Mouse (Mus musculus): Measurements from ENCODE around the gene Ifi206. TPM values are rescaled to one million over a fixed set of nuclear protein-coding genes. Genes with fewer than 3 reads are reported as not detected.
"Not testable (repeated sequence)": the region's sequence is repeated elsewhere in the genome, so short reads cannot be mapped to it uniquely, and the experiment has no call there.

The Ifi206 gene
- polyA plus RNA-seq (2014; fragmentation: Nextera tagmentation; extraction: Ambion mirVana) = 0.20 TPM in 1 of 2 replicates, not detected in the other

- ATAC-seq (ENCODE audit: low FRiP score); H3K36me3 ChIP-seq (replicated peaks; ENCODE audit: control insufficient read depth, insufficient read depth); H3K27me3 ChIP-seq (ENCODE audit: control insufficient read depth, insufficient read depth, low read length); H3K4me2 ChIP-seq (replicated peaks); H3K4me1 ChIP-seq (replicated peaks; ENCODE audit: control insufficient read depth, insufficient read depth, low read length); DNase-seq (ENCODE audit: low spot score); H3K27ac ChIP-seq; H3K4me3 ChIP-seq (replicated peaks; ENCODE audit: low read length); H3K9ac ChIP-seq; H3K9me3 ChIP-seq (ENCODE audit: control insufficient read depth, low read length): not testable (repeated sequence)
- 82% methylated on average over 3 of the region's 3 CpGs for WGBS
These were observed at the start of gene Ifi206 for GRCm38 (mm10) chr1:173490812-173491480. Gene Ifi206 (minus strand): TSS chr1:173491041.

- 95% methylated on average over 3 of the region's 3 CpGs for WGBS
- H3K27ac ChIP-seq; DNase-seq (ENCODE audit: low spot score); H3K36me3 ChIP-seq (replicated peaks; ENCODE audit: control insufficient read depth, insufficient read depth); H3K4me2 ChIP-seq (replicated peaks); H3K9me3 ChIP-seq (ENCODE audit: control insufficient read depth, low read length); H3K4me1 ChIP-seq (replicated peaks; ENCODE audit: control insufficient read depth, insufficient read depth, low read length); H3K27me3 ChIP-seq (ENCODE audit: control insufficient read depth, insufficient read depth, low read length); H3K4me3 ChIP-seq (replicated peaks; ENCODE audit: low read length); ATAC-seq (ENCODE audit: low FRiP score); H3K9ac ChIP-seq: not testable (repeated sequence)
These were observed 45.0 kb upstream of the Ifi206 start, which contains the start of gene Ifi214 for GRCm38 (mm10) chr1:173535791-173536190. Gene Ifi214 (minus strand): TSS chr1:173535957.

GRCm38 (mm10) chr1:173521452-173521851 is 30.6 kb upstream of the Ifi206 start:
- Histone ChIP-seq H3K27me3 (ENCODE audit: control insufficient read depth, insufficient read depth, low read length) (no peaks in the 10 kb centered on the region), H3K9me3 (ENCODE audit: control insufficient read depth, low read length) (no peaks in the 10 kb centered on the region), H3K4me1 (replicated peaks; ENCODE audit: control insufficient read depth, insufficient read depth, low read length) (no peaks in the 10 kb centered on the region), H3K4me3 (replicated peaks; ENCODE audit: low read length) (no peak overlapping the region), H3K27ac (no peak overlapping the region), H3K4me2 (replicated peaks) (no peak overlapping the region), H3K36me3 (replicated peaks; ENCODE audit: control insufficient read depth, insufficient read depth) (no peaks in the 10 kb centered on the region), H3K9ac (no peak overlapping the region)
- ATAC-seq (ENCODE audit: low FRiP score) (no peak), DNase-seq (ENCODE audit: low spot score) (no peak)

GRCm38 (mm10) chr1:173510595-173510994 is 19.8 kb upstream of the Ifi206 start:
- not testable (repeated sequence) for H3K36me3 ChIP-seq (replicated peaks; ENCODE audit: control insufficient read depth, insufficient read depth); H3K9ac ChIP-seq; DNase-seq (ENCODE audit: low spot score); H3K4me1 ChIP-seq (replicated peaks; ENCODE audit: control insufficient read depth, insufficient read depth, low read length); ATAC-seq (ENCODE audit: low FRiP score); H3K4me2 ChIP-seq (replicated peaks); H3K9me3 ChIP-seq (ENCODE audit: control insufficient read depth, low read length); H3K27me3 ChIP-seq (ENCODE audit: control insufficient read depth, insufficient read depth, low read length); H3K27ac ChIP-seq; H3K4me3 ChIP-seq (replicated peaks; ENCODE audit: low read length)
- WGBS = 98% methylated on average over 2 of the region's 2 CpGs

GRCm38 (mm10) chr1:173491483-173491882 is 642 bp upstream of the Ifi206 start:
- H3K27ac ChIP-seq; H3K36me3 ChIP-seq (replicated peaks; ENCODE audit: control insufficient read depth, insufficient read depth); H3K4me3 ChIP-seq (replicated peaks; ENCODE audit: low read length); H3K9ac ChIP-seq; H3K27me3 ChIP-seq (ENCODE audit: control insufficient read depth, insufficient read depth, low read length); ATAC-seq (ENCODE audit: low FRiP score); H3K4me1 ChIP-seq (replicated peaks; ENCODE audit: control insufficient read depth, insufficient read depth, low read length); H3K4me2 ChIP-seq (replicated peaks); DNase-seq (ENCODE audit: low spot score); H3K9me3 ChIP-seq (ENCODE audit: control insufficient read depth, low read length): not testable (repeated sequence)

GRCm38 (mm10) chr1:173481182-173481574 is 9.7 kb downstream of the Ifi206 start:
- ATAC-seq (ENCODE audit: low FRiP score); H3K4me2 ChIP-seq (replicated peaks); H3K36me3 ChIP-seq (replicated peaks; ENCODE audit: control insufficient read depth, insufficient read depth); H3K4me1 ChIP-seq (replicated peaks; ENCODE audit: control insufficient read depth, insufficient read depth, low read length); H3K27ac ChIP-seq; H3K4me3 ChIP-seq (replicated peaks; ENCODE audit: low read length); H3K9me3 ChIP-seq (ENCODE audit: control insufficient read depth, low read length); H3K9ac ChIP-seq; H3K27me3 ChIP-seq (ENCODE audit: control insufficient read depth, insufficient read depth, low read length); DNase-seq (ENCODE audit: low spot score): not testable (repeated sequence)
- WGBS = 90% methylated on average over 3 of the region's 3 CpGs

GRCm38 (mm10) chr1:173480399-173481181 is 10.3 kb downstream of the Ifi206 start:
- H3K4me2 ChIP-seq (replicated peaks); H3K9ac ChIP-seq; H3K27ac ChIP-seq; H3K4me1 ChIP-seq (replicated peaks; ENCODE audit: control insufficient read depth, insufficient read depth, low read length); H3K9me3 ChIP-seq (ENCODE audit: control insufficient read depth, low read length); H3K27me3 ChIP-seq (ENCODE audit: control insufficient read depth, insufficient read depth, low read length); H3K4me3 ChIP-seq (replicated peaks; ENCODE audit: low read length); DNase-seq (ENCODE audit: low spot score); H3K36me3 ChIP-seq (replicated peaks; ENCODE audit: control insufficient read depth, insufficient read depth); ATAC-seq (ENCODE audit: low FRiP score): not testable (repeated sequence)
- WGBS = 92% methylated on average over 5 of the region's 5 CpGs

GRCm38 (mm10) chr1:173456761-173457160 is 34.1 kb downstream of the Ifi206 start:
- Histone ChIP-seq H3K9ac (no peak overlapping the region), H3K27ac (no peak overlapping the region), H3K27me3 (ENCODE audit: control insufficient read depth, insufficient read depth, low read length) (no peaks in the 10 kb centered on the region), H3K4me1 (replicated peaks; ENCODE audit: control insufficient read depth, insufficient read depth, low read length) (no peaks in the 10 kb centered on the region), H3K4me2 (replicated peaks) (no peak overlapping the region), H3K36me3 (replicated peaks; ENCODE audit: control insufficient read depth, insufficient read depth) (no peaks in the 10 kb centered on the region), H3K4me3 (replicated peaks; ENCODE audit: low read length) (no peak overlapping the region), H3K9me3 (ENCODE audit: control insufficient read depth, low read length) (no peaks in the 10 kb centered on the region)
- 94% methylated on average over 5 of the region's 5 CpGs for WGBS
- no peak for DNase-seq (ENCODE audit: low spot score)
- ATAC-seq (ENCODE audit: low FRiP score) = no peak

- Histone ChIP-seq H3K4me1 (replicated peaks; ENCODE audit: control insufficient read depth, insufficient read depth, low read length) (no peaks in the 10 kb centered on the region), H3K4me2 (replicated peaks) (no peak overlapping the region), H3K27ac (no peak overlapping the region), H3K9ac (no peak overlapping the region), H3K27me3 (ENCODE audit: control insufficient read depth, insufficient read depth, low read length) (no peaks in the 10 kb centered on the region), H3K9me3 (ENCODE audit: control insufficient read depth, low read length) (no peaks in the 10 kb centered on the region), H3K36me3 (replicated peaks; ENCODE audit: control insufficient read depth, insufficient read depth) (no peaks in the 10 kb centered on the region), H3K4me3 (replicated peaks; ENCODE audit: low read length) (no peak overlapping the region)
- peak; percentile 83 for DNase-seq (ENCODE audit: low spot score)
- WGBS = 57% methylated on average over 7 of the region's 7 CpGs
- peak; percentile 79 for ATAC-seq (ENCODE audit: low FRiP score)
These were observed 34.6 kb downstream of the Ifi206 start for GRCm38 (mm10) chr1:173456139-173456754.

All from hindbrain, embryonic 14.5 days (tissue).